8 mouse cellular contexts compared by ENCODE assay signal in the genomic region with DNA sequence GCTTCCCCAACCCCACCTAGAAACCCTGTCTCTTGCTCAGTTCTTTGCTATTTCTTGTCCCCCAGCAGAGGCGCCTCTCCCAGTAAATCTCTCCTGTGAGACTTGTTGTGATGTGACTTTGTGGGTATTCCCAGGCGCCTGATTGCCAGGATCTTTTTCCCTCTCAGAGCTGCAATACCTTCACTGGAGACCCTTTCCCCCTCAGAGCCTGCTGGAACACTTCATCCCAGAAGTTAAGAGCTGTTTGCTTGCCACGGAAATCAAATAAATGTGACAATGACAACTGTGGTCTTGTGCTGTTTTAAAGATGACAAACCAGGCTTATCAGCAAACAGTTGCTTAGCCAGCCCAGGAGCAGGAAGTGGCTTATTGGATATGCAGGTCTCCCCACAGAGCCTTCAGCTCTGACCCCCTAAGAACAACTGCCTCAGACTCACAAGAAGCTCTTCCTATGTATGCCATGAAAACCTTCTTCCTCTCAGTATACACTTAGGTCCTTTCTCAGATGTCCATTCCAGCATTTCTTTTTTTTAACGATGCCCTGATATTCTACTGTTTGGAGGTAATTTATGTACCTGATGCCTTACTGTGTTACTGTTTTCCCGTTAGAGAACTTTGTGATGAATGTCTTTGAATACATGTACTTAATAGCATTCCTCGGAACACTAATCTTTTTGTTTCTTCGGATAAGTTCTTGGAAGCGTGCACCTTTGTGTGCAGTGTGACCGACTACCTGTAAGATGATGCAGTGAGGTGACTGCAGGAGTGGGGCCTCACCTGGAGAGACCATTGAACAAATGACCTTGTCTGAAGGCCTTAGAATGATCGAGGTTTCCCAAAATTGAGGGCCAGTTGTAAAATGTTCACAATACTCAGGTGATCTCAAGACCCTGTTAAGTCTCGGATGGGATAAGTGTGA. TPM values are rescaled to one million over a fixed set of nuclear protein-coding genes. Genes with fewer than 3 reads are reported as not detected.
DNase-seq lines count a peak whose midpoint lies in the region; ATAC-seq lines count a peak whose summit lies in the region.

No protein-coding gene starts in this region.

- no peak for ATAC-seq in kidney, embryonic 15.5 days (replicated peaks; ENCODE audit: low FRiP score)
- ATAC-seq in midbrain, embryonic 11.5 days (ENCODE audit: low FRiP score): no peak

- peak overlapping the region; percentile 96 for H3K27ac ChIP-seq in kidney, embryonic 15.5 days
- peak overlapping the region; percentile 99 for H3K27ac ChIP-seq in hindbrain, embryonic 10.5 days
- peak overlapping the region; percentile 92 for H3K27ac ChIP-seq in midbrain, embryonic 11.5 days (ENCODE audit: low read depth, low read length)

- H3K9ac ChIP-seq in kidney, embryonic 15.5 days: no peak overlapping the region
- H3K9ac ChIP-seq in midbrain, embryonic 11.5 days (ENCODE audit: low read length): peak overlapping the region; percentile 39

- WGBS in kidney, embryonic 15.5 days: 9% methylated on average over 11 of the region's 11 CpGs
- WGBS in hindbrain, embryonic 10.5 days: 25% methylated on average over 11 of the region's 11 CpGs
- 14% methylated on average over 11 of the region's 11 CpGs for WGBS in midbrain, embryonic 11.5 days

- intact Hi-C loops in gastrocnemius, postnatal 36 days (cut with DNase I): loop anchor here (2.0 kb wide), 1 partner anchor 17 kb away; no protein-coding TSS in a partner anchor

- no peak for DNase-seq in kidney, postnatal 14 days
- DNase-seq in R1 (ENCODE audit: low read depth, low spot score): peak; percentile 44
- no peak for DNase-seq in hindbrain, embryonic 10.5 days (ENCODE audit: low spot score)
- peak; percentile 91 for DNase-seq in midbrain, embryonic 11.5 days (ENCODE audit: low spot score, missing footprints)
- DNase-seq in gastrocnemius, postnatal 36 days: no peak
- DNase-seq in gastrocnemius, adult 18-20 months (ENCODE audit: low spot score): no peak
- no peak for DNase-seq in spleen, adult 18-20 months

- no peaks in the 10 kb centered on the region for H3K27me3 ChIP-seq in kidney, embryonic 15.5 days
- no peaks in the 10 kb centered on the region for H3K27me3 ChIP-seq in hindbrain, embryonic 10.5 days (ENCODE audit: insufficient read depth, poor library complexity, severe bottlenecking)
- no peaks in the 10 kb centered on the region for H3K27me3 ChIP-seq in midbrain, embryonic 11.5 days (ENCODE audit: control insufficient read depth, insufficient read depth, low read length)

- peaks cover 38% of the 10 kb centered on the region for H3K4me1 ChIP-seq in kidney, embryonic 15.5 days
- H3K4me1 ChIP-seq in hindbrain, embryonic 10.5 days (replicated peaks): peaks cover 58% of the 10 kb centered on the region
- H3K4me1 ChIP-seq in midbrain, embryonic 11.5 days (ENCODE audit: control insufficient read depth, insufficient read depth, low read length): peaks cover 32% of the 10 kb centered on the region

- peak overlapping the region; percentile 85 for H3K4me2 ChIP-seq in kidney, embryonic 15.5 days
- H3K4me2 ChIP-seq in midbrain, embryonic 11.5 days: peak overlapping the region; percentile 37

- no peaks in the 10 kb centered on the region for H3K9me3 ChIP-seq in kidney, embryonic 15.5 days (replicated peaks)
- H3K9me3 ChIP-seq in hindbrain, embryonic 10.5 days: no peaks in the 10 kb centered on the region
- H3K9me3 ChIP-seq in midbrain, embryonic 11.5 days (ENCODE audit: control insufficient read depth, low read length): no peaks in the 10 kb centered on the region

- H3K4me3 ChIP-seq in kidney, embryonic 15.5 days (replicated peaks): peak overlapping the region; percentile 89
- H3K4me3 ChIP-seq in hindbrain, embryonic 10.5 days: peak overlapping the region; percentile 95
- peak overlapping the region; percentile 89; the same call in 1 of the 2 replicates for H3K4me3 ChIP-seq in midbrain, embryonic 11.5 days (ENCODE audit: low read depth, low read length)

- H3K36me3 ChIP-seq in kidney, embryonic 15.5 days: peaks cover 12% of the 10 kb centered on the region
- peaks cover 17% of the 10 kb centered on the region for H3K36me3 ChIP-seq in hindbrain, embryonic 10.5 days
- H3K36me3 ChIP-seq in midbrain, embryonic 11.5 days (ENCODE audit: control insufficient read depth, insufficient read depth, low read length): peaks cover 2% of the 10 kb centered on the region

RNA-seq across cellular contexts. Expression of a gene that starts 0.9 kb away (rescaled TPM):
- 126 and 147 TPM in 2 replicates for polyA plus RNA-seq in kidney, embryonic 15.5 days (2015; fragmentation: Nextera tagmentation; extraction: Ambion mirVana)
- polyA plus RNA-seq in hindbrain, embryonic 10.5 days (2016; fragmentation: Nextera tagmentation; extraction: Ambion mirVana): 211 and 242 TPM in 2 replicates
- polyA plus RNA-seq in midbrain, embryonic 11.5 days (2014; fragmentation: Nextera tagmentation; extraction: Ambion mirVana): 148 and 170 TPM in 2 replicates
- 1 to 10 TPM; 9.2 to 9.8 TPM for total RNA-seq in gastrocnemius, postnatal 36 days (2021)
- total RNA-seq in gastrocnemius, adult 18-20 months (2021): 10 to 100 TPM in 1 of 2 experiments, 1 to 10 TPM in 1; 9.9 to 12.9 TPM

RNA-seq across cellular contexts. Expression of a gene that starts 18.4 kb away (rescaled TPM):
- polyA plus RNA-seq in kidney, embryonic 15.5 days (2015; fragmentation: Nextera tagmentation; extraction: Ambion mirVana): 18.4 and 19.8 TPM in 2 replicates
- polyA plus RNA-seq in hindbrain, embryonic 10.5 days (2016; fragmentation: Nextera tagmentation; extraction: Ambion mirVana): 19.6 and 23.4 TPM in 2 replicates
- 17.2 and 18.5 TPM in 2 replicates for polyA plus RNA-seq in midbrain, embryonic 11.5 days (2014; fragmentation: Nextera tagmentation; extraction: Ambion mirVana)
- total RNA-seq in gastrocnemius, postnatal 36 days (2021): 10 to 100 TPM; 10.2 to 17.0 TPM
- 10 to 100 TPM in 1 of 2 experiments, 1 to 10 TPM in 1; 8.8 to 10.1 TPM for total RNA-seq in gastrocnemius, adult 18-20 months (2021)

Comparison
In these comparisons a context has a peak if more than half of its experiments do, and no peak if none do; other contexts are left out.
1. DNase-seq: peak in R1 (single experiment) and midbrain, embryonic 11.5 days (single experiment); none in kidney, postnatal 14 days (single experiment), hindbrain, embryonic 10.5 days (single experiment), gastrocnemius, postnatal 36 days (0 of 2), gastrocnemius, adult 18-20 months (single experiment) and spleen, adult 18-20 months (0 of 2).
2. Peak in every context shown above with its lines, with median percentiles within 50 percentile points of each other: H3K27ac ChIP-seq and H3K4me3 ChIP-seq.